In genomic region chr13:58001792-58002191, GRCm38 (mm10) we compare ENCODE assay signal across 25 mouse cellular contexts.
"Had no signal": no experiment of that assay in that cellular context is flagged by ENCODE, and none has a peak within 500 bp of the region (broad histone marks: within the 10 kb centered on the region; RNA-seq: fewer than 3 reads in every experiment).

No protein-coding gene starts in this region.

- H3K9ac ChIP-seq: heart, embryonic 13.5 days; hindbrain, embryonic 12.5 days; hindbrain, embryonic 14.5 days; intestine, embryonic 15.5 days; limb, embryonic 13.5 days; limb, embryonic 15.5 days; liver, embryonic 12.5 days had no signal

- H3K36me3 ChIP-seq: hindbrain, embryonic 10.5 days; intestine, embryonic 15.5 days; limb, embryonic 15.5 days; liver, embryonic 12.5 days had no signal

- ATAC-seq: hindbrain, embryonic 16.5 days; inflammation-experienced regulatory T-cells, adult 6 months; intestine, postnatal 0 days; liver, embryonic 12.5 days had no signal

- H3K27ac ChIP-seq: gastrocnemius, adult 2 months; heart, embryonic 13.5 days; hindbrain, embryonic 10.5 days; hindbrain, embryonic 12.5 days; hindbrain, embryonic 14.5 days; intestine, embryonic 15.5 days; limb, embryonic 13.5 days; limb, embryonic 15.5 days; liver, embryonic 12.5 days had no signal

- H3K4me1 ChIP-seq: hindbrain, embryonic 12.5 days had no signal

- H3K9me3 ChIP-seq: heart, embryonic 13.5 days; hindbrain, embryonic 10.5 days; hindbrain, embryonic 12.5 days; intestine, embryonic 15.5 days; limb, embryonic 13.5 days; limb, embryonic 15.5 days; liver, embryonic 12.5 days had no signal

- H3K27me3 ChIP-seq: hindbrain, embryonic 12.5 days; intestine, embryonic 15.5 days had no signal

- H3K4me3 ChIP-seq: gastrocnemius, adult 2 months; heart, embryonic 13.5 days; hindbrain, embryonic 10.5 days; hindbrain, embryonic 12.5 days; intestine, embryonic 15.5 days; limb, embryonic 13.5 days; limb, embryonic 15.5 days; liver, embryonic 12.5 days had no signal

- DNase-seq: gastrocnemius, adult 2 months; gastrocnemius, postnatal 10 days; gastrocnemius, postnatal 25 days; heart, adult 18-20 months; heart, postnatal 10 days; heart, postnatal 4 days; kidney, adult 18-20 months; kidney, adult 8-10 months; kidney, postnatal 10 days; kidney, postnatal 25 days; layer of hippocampus, adult 9-11 months; layer of hippocampus, postnatal 36 days; left cerebral cortex, postnatal 4 days had no signal

- H3K4me2 ChIP-seq: heart, embryonic 11.5 days; heart, embryonic 13.5 days; hindbrain, embryonic 12.5 days; hindbrain, embryonic 14.5 days; intestine, embryonic 15.5 days; limb, embryonic 13.5 days; limb, embryonic 15.5 days; liver, embryonic 12.5 days had no signal
